In the genomic region with DNA sequence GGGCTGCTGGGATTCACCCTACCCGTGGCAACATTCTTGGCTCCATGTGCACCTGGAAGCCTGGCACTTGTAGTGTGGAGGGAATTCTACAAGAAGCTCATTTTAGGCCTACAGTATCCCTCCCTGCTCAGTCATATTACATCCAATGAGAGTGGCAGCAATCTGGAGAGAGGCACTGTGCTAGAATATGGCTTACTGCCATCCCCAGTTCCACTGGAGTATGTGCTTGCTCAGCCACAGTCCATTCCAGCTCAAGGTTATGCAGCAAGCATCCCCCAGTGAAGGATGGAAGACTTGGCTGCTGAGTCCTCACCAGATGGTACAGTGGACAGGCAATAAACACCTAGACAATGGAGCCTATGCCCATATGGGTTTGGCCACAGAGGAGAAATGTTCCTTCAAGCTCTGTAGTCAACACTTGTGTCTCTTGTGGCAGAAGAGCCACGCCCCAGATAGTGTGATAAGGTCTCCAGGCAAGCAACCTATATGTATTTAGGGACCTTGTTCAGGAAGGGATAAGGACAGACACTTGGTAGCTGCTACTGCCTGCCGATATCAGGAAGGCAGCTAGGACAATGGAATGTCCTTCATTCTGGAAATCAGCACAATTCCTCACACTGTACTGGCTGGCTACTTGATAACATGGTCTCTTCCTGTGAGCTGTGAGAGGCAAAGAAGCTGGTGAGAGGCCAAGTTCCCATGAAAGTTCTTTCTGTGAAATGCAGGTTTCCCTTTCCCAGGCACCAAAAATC, we compare ENCODE assay signal across 12 mouse cellular contexts. TPM values are rescaled to one million over a fixed set of nuclear protein-coding genes. Genes with fewer than 3 reads are reported as not detected.
DNase-seq lines count a peak whose midpoint lies in the region; ATAC-seq and TF ChIP-seq lines count a peak whose summit lies in the region.
"Had no signal": no experiment of that assay in that cellular context is flagged by ENCODE, and none has a peak within 500 bp of the region (broad histone marks: within the 10 kb centered on the region; RNA-seq: fewer than 3 reads in every experiment).

No protein-coding gene starts in this region.

- TF ChIP-seq POLR2A in lung, adult 2 months (IDR thresholded peaks at IDR 0.05; ENCODE audit: borderline replicate concordance, extremely low read depth, low read depth, low read length) = no peak

- no peaks in the 10 kb centered on the region for H3K27me3 ChIP-seq in heart, embryonic 15.5 days
- H3K27me3 ChIP-seq in hindbrain, embryonic 15.5 days = no peaks in the 10 kb centered on the region
- H3K27me3 ChIP-seq: limb, embryonic 12.5 days had no signal

- H3K4me3 ChIP-seq in heart, embryonic 15.5 days = no peak overlapping the region
- no peak overlapping the region for H3K4me3 ChIP-seq in hindbrain, embryonic 15.5 days
- no peak overlapping the region for H3K4me3 ChIP-seq in lung, adult 2 months (replicated peaks; ENCODE audit: extremely low read depth, low read depth, low read length)
- H3K4me3 ChIP-seq: limb, embryonic 12.5 days had no signal

- H3K27ac ChIP-seq in heart, embryonic 15.5 days = peak overlapping the region; percentile 40
- H3K27ac ChIP-seq in hindbrain, embryonic 15.5 days (replicated peaks) = peak overlapping the region; percentile 52
- H3K27ac ChIP-seq: limb, embryonic 12.5 days; macrophage had no signal

- no peak for DNase-seq in heart, postnatal 36 days
- DNase-seq in brain, adult 2 months (ENCODE audit: low read depth, low spot score) = peak; percentile 94
- DNase-seq in cerebellum, adult 18-20 months = peak; percentile 55 to 67
- DNase-seq in MN1 (ENCODE audit: low spot score) = no peak
- DNase-seq in frontal cortex, postnatal 25 days (ENCODE audit: low spot score in 2 of 2) = no peak
- DNase-seq in lung, adult 2 months = no peak
- DNase-seq: embryo, embryonic 11 days had no signal

- no peak overlapping the region for H3K9ac ChIP-seq in heart, embryonic 15.5 days
- H3K9ac ChIP-seq in hindbrain, embryonic 15.5 days = no peak overlapping the region
- H3K9ac ChIP-seq: limb, embryonic 12.5 days had no signal

- H3K4me2 ChIP-seq in heart, embryonic 15.5 days = no peak overlapping the region
- no peak overlapping the region for H3K4me2 ChIP-seq in hindbrain, embryonic 15.5 days
- H3K4me2 ChIP-seq: limb, embryonic 12.5 days had no signal

- intact Hi-C loops in heart, postnatal 36 days (cut with DNase I) = loop anchor here (2.0 kb wide), 1 partner anchor 61 kb away; no protein-coding TSS in a partner anchor

- peaks cover 13% of the 10 kb centered on the region; the same call in 1 of the 2 replicates for H3K36me3 ChIP-seq in heart, embryonic 15.5 days
- H3K36me3 ChIP-seq in hindbrain, embryonic 15.5 days = no peaks in the 10 kb centered on the region

- no peak for TF ChIP-seq CTCF in lung, adult 2 months (IDR thresholded peaks at IDR 0.05; ENCODE audit: insufficient read depth, low read length)

- WGBS in heart, embryonic 15.5 days = 37% methylated on average over 3 of the region's 3 CpGs
- 70% methylated on average over 3 of the region's 3 CpGs for WGBS in hindbrain, embryonic 15.5 days
- 60% methylated on average over 3 of the region's 3 CpGs for WGBS in lung, adult 2 months

- H3K9me3 ChIP-seq in heart, embryonic 15.5 days (replicated peaks) = no peaks in the 10 kb centered on the region
- no peaks in the 10 kb centered on the region for H3K9me3 ChIP-seq in hindbrain, embryonic 15.5 days
- H3K9me3 ChIP-seq: limb, embryonic 12.5 days had no signal

- peak; percentile 60 for ATAC-seq in heart, embryonic 15.5 days (replicated peaks; ENCODE audit: insufficient number of reproducible peaks, insufficient read depth, low FRiP score, low read depth)
- no peak for ATAC-seq in hindbrain, embryonic 15.5 days (ENCODE audit: low FRiP score, low read depth)

- peaks cover 33% of the 10 kb centered on the region for H3K4me1 ChIP-seq in heart, embryonic 15.5 days (replicated peaks)
- peaks cover 53% of the 10 kb centered on the region for H3K4me1 ChIP-seq in hindbrain, embryonic 15.5 days (replicated peaks)
- H3K4me1 ChIP-seq in lung, adult 2 months (ENCODE audit: control insufficient read depth, insufficient read depth, low read length) = peaks cover 4% of the 10 kb centered on the region; the same call in 1 of the 2 replicates

RNA-seq across cellular contexts. Expression of a gene that starts 58.0 kb away (rescaled TPM):
- not detected in 2 replicates for polyA plus RNA-seq in heart, embryonic 15.5 days (2015; fragmentation: Nextera tagmentation; extraction: Ambion mirVana)
- total RNA-seq in heart, postnatal 36 days (2021) = not detected
- 0.17 and 0.29 TPM in 2 replicates for polyA plus RNA-seq in hindbrain, embryonic 15.5 days (2015; fragmentation: Nextera tagmentation; extraction: Ambion mirVana)
- polyA plus RNA-seq in lung, adult 2 months (2012; rRNA removed) = not detected in 2 replicates
- polyA plus RNA-seq: large intestine, adult 2 months; macrophage had no signal

Comparison
In these comparisons a context has a peak if more than half of its experiments do, and no peak if none do; other contexts are left out.
1. DNase-seq: peak in brain, adult 2 months (single experiment) and cerebellum, adult 18-20 months (2 of 2); none in heart, postnatal 36 days (0 of 2), MN1 (single experiment), frontal cortex, postnatal 25 days (0 of 2) and lung, adult 2 months (single experiment).